ENCODE assay signal across 9 mouse cellular contexts in genomic region chr13:45806600-45807525, GRCm38 (mm10).
DNase-seq lines count a peak whose midpoint lies in the region; ATAC-seq and TF ChIP-seq lines count a peak whose summit lies in the region.
"Had no signal": no experiment of that assay in that cellular context is flagged by ENCODE, and none has a peak within 500 bp of the region (broad histone marks: within the 10 kb centered on the region; RNA-seq: fewer than 3 reads in every experiment).

No protein-coding gene starts in this region.

- ATAC-seq in lung, embryonic 14.5 days (ENCODE audit: insufficient read depth): no peak
- ATAC-seq in forebrain, embryonic 13.5 days: no peak
- no peak for ATAC-seq in midbrain, embryonic 11.5 days (ENCODE audit: low FRiP score)
- no peak for ATAC-seq in CD4-positive, CD25-positive, alpha-beta regulatory T cell, adult 4 months

- no peak overlapping the region for H3K9ac ChIP-seq in lung, embryonic 14.5 days
- no peak overlapping the region for H3K9ac ChIP-seq in forebrain, embryonic 13.5 days
- H3K9ac ChIP-seq in midbrain, embryonic 11.5 days (ENCODE audit: low read length): no peak overlapping the region

- H3K4me1 ChIP-seq in lung, embryonic 14.5 days (ENCODE audit: insufficient read depth): no peaks in the 10 kb centered on the region
- peaks cover 61% of the 10 kb centered on the region for H3K4me1 ChIP-seq in forebrain, embryonic 13.5 days
- H3K4me1 ChIP-seq in midbrain, embryonic 11.5 days (ENCODE audit: control insufficient read depth, insufficient read depth, low read length): peaks cover 20% of the 10 kb centered on the region; the same call in 1 of the 2 replicates

- H3K4me2 ChIP-seq in lung, embryonic 14.5 days: no peak overlapping the region
- peak overlapping the region; percentile 63 for H3K4me2 ChIP-seq in forebrain, embryonic 13.5 days
- H3K4me2 ChIP-seq in midbrain, embryonic 11.5 days: peak overlapping the region; percentile 18; the same call in 1 of the 2 replicates

- H3K36me3 ChIP-seq in lung, embryonic 14.5 days (ENCODE audit: insufficient read depth): no peaks in the 10 kb centered on the region
- H3K36me3 ChIP-seq in forebrain, embryonic 13.5 days (ENCODE audit: poor library complexity, severe bottlenecking): no peaks in the 10 kb centered on the region
- no peaks in the 10 kb centered on the region for H3K36me3 ChIP-seq in midbrain, embryonic 11.5 days (ENCODE audit: control insufficient read depth, insufficient read depth, low read length)

- no peak overlapping the region for H3K27ac ChIP-seq in lung, embryonic 14.5 days (ENCODE audit: low read depth)
- no peak overlapping the region; the same call in 1 of the 2 replicates for H3K27ac ChIP-seq in forebrain, embryonic 13.5 days
- H3K27ac ChIP-seq in midbrain, embryonic 11.5 days (ENCODE audit: low read depth, low read length): no peak overlapping the region

- 55% methylated on average over 18 of the region's 18 CpGs for WGBS in lung, embryonic 14.5 days
- WGBS in forebrain, embryonic 13.5 days: 6% methylated on average over 18 of the region's 18 CpGs
- 35% methylated on average over 18 of the region's 18 CpGs for WGBS in midbrain, embryonic 11.5 days

- H3K9me3 ChIP-seq in lung, embryonic 14.5 days (ENCODE audit: low read depth, low read length): no peaks in the 10 kb centered on the region; the same call in 1 of the 2 replicates
- H3K9me3 ChIP-seq in forebrain, embryonic 13.5 days (replicated peaks): no peaks in the 10 kb centered on the region
- no peaks in the 10 kb centered on the region for H3K9me3 ChIP-seq in midbrain, embryonic 11.5 days (ENCODE audit: control insufficient read depth, low read length)

- no peaks in the 10 kb centered on the region for H3K27me3 ChIP-seq in lung, embryonic 14.5 days (ENCODE audit: insufficient read depth, low read length)
- peaks cover 8% of the 10 kb centered on the region; the same call in 1 of the 2 replicates for H3K27me3 ChIP-seq in forebrain, embryonic 13.5 days
- H3K27me3 ChIP-seq in midbrain, embryonic 11.5 days (ENCODE audit: control insufficient read depth, insufficient read depth, low read length): peaks cover 5% of the 10 kb centered on the region; the same call in 1 of the 2 replicates

- TF ChIP-seq CTCF in lung, embryonic 14.5 days (IDR thresholded peaks at IDR 0.05; ENCODE audit: low read depth): peak; percentile 26; the same call in 1 of the 2 replicates

- H3K4me3 ChIP-seq in lung, embryonic 14.5 days (ENCODE audit: low read depth, low read length): no peak overlapping the region
- peak overlapping the region; percentile 33; the same call in 1 of the 2 replicates for H3K4me3 ChIP-seq in forebrain, embryonic 13.5 days
- no peak overlapping the region for H3K4me3 ChIP-seq in midbrain, embryonic 11.5 days (ENCODE audit: low read depth, low read length)
- H3K4me3 ChIP-seq: myocyte had no signal

- peak; percentile 16 for DNase-seq in lung, embryonic 14.5 days
- no peak for DNase-seq in lung, postnatal 10 days
- DNase-seq in midbrain, embryonic 11.5 days (ENCODE audit: low spot score, missing footprints): peak; percentile 86
- no peak for DNase-seq in right cerebral cortex, adult 2 months (ENCODE audit: low spot score in 2 of 2)
- DNase-seq in yolk sac, embryonic 10.5 days (ENCODE audit: low spot score): no peak
- no peak for DNase-seq in kidney, adult 18-20 months

Comparison
In these comparisons a context has a peak if more than half of its experiments do, and no peak if none do; other contexts are left out.
1. DNase-seq: peak in lung, embryonic 14.5 days (single experiment) and midbrain, embryonic 11.5 days (single experiment); none in lung, postnatal 10 days (single experiment), right cerebral cortex, adult 2 months (0 of 2), yolk sac, embryonic 10.5 days (single experiment) and kidney, adult 18-20 months (single experiment).